Mouse (Mus musculus) B cell, adult 62 days (primary cell): Measurements from ENCODE around the gene Ms4a6b. TPM values are rescaled to one million over a fixed set of nuclear protein-coding genes. Genes with fewer than 3 reads are reported as not detected.

Experiments used
- total RNA-seq: library from RNA; stranded (reverse); gene quantifications from 4 replicates; pipeline ENCODE4 v1.2.4, GENCODE M21; 2023

Gene Ms4a6b
- 70.8 to 89.5 TPM (median 81.5 TPM) in 4 replicates for total RNA-seq

GRCm38 (mm10) chr19:11516246-11516645 lies at the start of gene Ms4a6b:
Ms4a6b (plus strand) TSS chr19:11516512.

GRCm38 (mm10) chr19:11469215-11469614 lies 47.1 kb upstream of the Ms4a6b start, which contains the start of gene Ms4a6c:
Ms4a6c (plus strand) TSS chr19:11469366.

GRCm38 (mm10) chr19:11485746-11486145 lies 30.6 kb upstream of the Ms4a6b start, which contains the start of gene Gm8369:
Gm8369 (plus strand) TSS chr19:11485938.

GRCm38 (mm10) chr19:11536593-11536992 lies 20.3 kb downstream of the Ms4a6b start, which contains the start of gene Ms4a4d:
Ms4a4d (plus strand) TSS chr19:11536801.

Other genes starting within 250 kb of the Ms4a6b start
- not detected in 4 replicates for gene Ms4a5, start 232.6 kb upstream of the Ms4a6b start, total RNA-seq
- 0.54 to 1.1 TPM (median 0.64 TPM) in 4 replicates for gene Ms4a14, start 202.1 kb upstream of the Ms4a6b start, total RNA-seq
- gene Ms4a7, start 180.4 kb upstream of the Ms4a6b start, total RNA-seq = 1.8 to 2.7 TPM (median 2.3 TPM) in 4 replicates
- 1.0 to 1.5 TPM (median 1.2 TPM) in 4 replicates for gene Ms4a4a, start 141.0 kb upstream of the Ms4a6b start, total RNA-seq
- 170 to 195 TPM (median 183 TPM) in 4 replicates for gene Ms4a4c, start 111.7 kb upstream of the Ms4a6b start, total RNA-seq
- gene Ms4a4b, start 73.0 kb upstream of the Ms4a6b start, total RNA-seq = 16.3 to 21.1 TPM (median 18.4 TPM) in 4 replicates
- 15.3 to 23.6 TPM (median 17.7 TPM) in 4 replicates for gene Ms4a6c, start 47.1 kb upstream of the Ms4a6b start, total RNA-seq
- 187 to 210 TPM (median 201 TPM) in 4 replicates for gene Gm8369, start 30.6 kb upstream of the Ms4a6b start, total RNA-seq
- gene Ms4a4d, start 20.3 kb downstream of the Ms4a6b start, total RNA-seq = 0.51 TPM in 1 of 4 replicates, not detected in the others
- 2.6 to 3.6 TPM (median 3.3 TPM) in 4 replicates for gene Ms4a6d, start 88.3 kb downstream of the Ms4a6b start, total RNA-seq
- not detected in 4 replicates for gene Ms4a2, start 107.2 kb downstream of the Ms4a6b start, total RNA-seq
- not detected in 4 replicates for gene Ms4a3, start 124.3 kb downstream of the Ms4a6b start, total RNA-seq
- gene Oosp2, start 144.0 kb downstream of the Ms4a6b start, total RNA-seq = not detected in 4 replicates
- 1.4 to 3.7 TPM (median 1.9 TPM) in 4 replicates for gene Oosp1, start 174.6 kb downstream of the Ms4a6b start, total RNA-seq
- not detected in 4 replicates for gene Oosp3, start 180.5 kb downstream of the Ms4a6b start, total RNA-seq
- not detected in 4 replicates for gene Gif, start 231.0 kb downstream of the Ms4a6b start, total RNA-seq